Mouse (Mus musculus): ENCODE data around the gene Sstr4. TPM values are rescaled to one million over a fixed set of nuclear protein-coding genes. Genes with fewer than 3 reads are reported as not detected.

The Sstr4 gene
- total RNA-seq (2021) = under 1 TPM in 1 of 2 experiments, not detected in 1; 0.36 TPM
- long read RNA-seq, experiment 1 = 0 reads
- long read RNA-seq, experiment 2 = 0 reads

- DNase-seq = peak; percentile 49 to 56
These were observed at the start of gene Sstr4 for GRCm38 (mm10) chr2:148395131-148396051. Gene Sstr4, plus strand, starts transcription at chr2:148395344.

- no peak for DNase-seq
These were observed 49.8 kb upstream of the Sstr4 start for GRCm38 (mm10) chr2:148345373-148345772.

GRCm38 (mm10) chr2:148346976-148347375, 48.2 kb upstream of the Sstr4 start:
- no peak for DNase-seq

- DNase-seq = no peak
These were observed 45.4 kb upstream of the Sstr4 start for GRCm38 (mm10) chr2:148349509-148350307.

- no peak for DNase-seq
These were observed 44.7 kb upstream of the Sstr4 start for GRCm38 (mm10) chr2:148350460-148350859.

- no peak for DNase-seq
These were observed 42.5 kb upstream of the Sstr4 start for GRCm38 (mm10) chr2:148352655-148353054.

- no peak for DNase-seq
These were observed 38.0 kb upstream of the Sstr4 start for GRCm38 (mm10) chr2:148357145-148357544.

GRCm38 (mm10) chr2:148364536-148364935, 30.6 kb upstream of the Sstr4 start:
- DNase-seq = no peak

- no peak for DNase-seq
These were observed 29.9 kb upstream of the Sstr4 start for GRCm38 (mm10) chr2:148365227-148365626.

GRCm38 (mm10) chr2:148371743-148372630, 23.2 kb upstream of the Sstr4 start:
- no peak for DNase-seq

- DNase-seq = no peak
These were observed 21.5 kb upstream of the Sstr4 start for GRCm38 (mm10) chr2:148373602-148374071.

- DNase-seq = peak; percentile 52 to 75
These were observed 19.6 kb upstream of the Sstr4 start for GRCm38 (mm10) chr2:148375326-148376150.

GRCm38 (mm10) chr2:148378817-148379342, 16.3 kb upstream of the Sstr4 start:
- DNase-seq = no peak

GRCm38 (mm10) chr2:148379899-148380413, 15.2 kb upstream of the Sstr4 start:
- no peak for DNase-seq

- DNase-seq = no peak
These were observed 14.1 kb upstream of the Sstr4 start for GRCm38 (mm10) chr2:148381076-148381475.

GRCm38 (mm10) chr2:148386476-148386875, 8.7 kb upstream of the Sstr4 start:
- DNase-seq = no peak

GRCm38 (mm10) chr2:148386927-148387326, 8.2 kb upstream of the Sstr4 start:
- no peak for DNase-seq

GRCm38 (mm10) chr2:148387652-148388581, 7.2 kb upstream of the Sstr4 start:
- DNase-seq = no peak

GRCm38 (mm10) chr2:148393149-148393548, 2.0 kb upstream of the Sstr4 start:
- DNase-seq = no peak
